In genomic region chr11:117822728-117823241, GRCm38 (mm10) we compare ENCODE assay signal across 11 mouse cellular contexts. TPM values are rescaled to one million over a fixed set of nuclear protein-coding genes. Genes with fewer than 3 reads are reported as not detected.
DNase-seq lines count a peak whose midpoint lies in the region; ATAC-seq lines count a peak whose summit lies in the region.
"Had no signal": no experiment of that assay in that cellular context is flagged by ENCODE, and none has a peak within 500 bp of the region (broad histone marks: within the 10 kb centered on the region; RNA-seq: fewer than 3 reads in every experiment).

No protein-coding gene starts in this region.

- H3K36me3 ChIP-seq in limb, embryonic 15.5 days, result peaks cover 39% of the 10 kb centered on the region

- H3K27ac ChIP-seq in limb, embryonic 15.5 days, result peak overlapping the region; percentile 48
- H3K27ac ChIP-seq: forebrain, embryonic 12.5 days; hindbrain, postnatal 0 days; neural tube, embryonic 12.5 days had no signal

- no peak overlapping the region for H3K4me2 ChIP-seq in limb, embryonic 15.5 days
- H3K4me2 ChIP-seq: neural tube, embryonic 12.5 days had no signal

- WGBS in limb, embryonic 15.5 days, result 50% methylated on average over 7 of the region's 7 CpGs

- no peaks in the 10 kb centered on the region for H3K27me3 ChIP-seq in limb, embryonic 15.5 days
- H3K27me3 ChIP-seq: forebrain, embryonic 12.5 days; neural tube, embryonic 12.5 days had no signal

- no peak overlapping the region for H3K4me3 ChIP-seq in limb, embryonic 15.5 days
- H3K4me3 ChIP-seq: forebrain, embryonic 12.5 days; neural tube, embryonic 12.5 days had no signal

- peak; percentile 51 for DNase-seq in gastrocnemius, postnatal 10 days
- no peak for DNase-seq in gastrocnemius, adult 8-10 months (ENCODE audit: low spot score in 2 of 2)
- peak; percentile 40 for DNase-seq in urinary bladder, postnatal 25 days (ENCODE audit: low spot score)
- DNase-seq in urinary bladder, adult 2 months (ENCODE audit: low spot score), result no peak
- DNase-seq in frontal cortex, postnatal 14 days (ENCODE audit: low spot score in 2 of 2), result no peak
- no peak for DNase-seq in right cerebral cortex, postnatal 25 days
- DNase-seq in spleen, adult 18-20 months, result no peak

- H3K9me3 ChIP-seq in limb, embryonic 15.5 days, result no peaks in the 10 kb centered on the region
- H3K9me3 ChIP-seq: forebrain, embryonic 12.5 days; neural tube, embryonic 12.5 days had no signal

- no peak for ATAC-seq in limb, embryonic 15.5 days (ENCODE audit: insufficient number of reproducible peaks, low FRiP score, low TSS enrichment, low read depth)
- ATAC-seq: hindbrain, postnatal 0 days had no signal

- peaks cover 59% of the 10 kb centered on the region for H3K4me1 ChIP-seq in limb, embryonic 15.5 days

- no peak overlapping the region for H3K9ac ChIP-seq in limb, embryonic 15.5 days
- H3K9ac ChIP-seq: forebrain, embryonic 12.5 days; neural tube, embryonic 12.5 days had no signal

RNA-seq across cellular contexts. Expression of gene Afmid, which starts 2.9 kb away (rescaled TPM):
- 1 to 10 TPM; 5.1 to 5.3 TPM for total RNA-seq in gastrocnemius, postnatal 10 days (2021)
- total RNA-seq in gastrocnemius, adult 8-10 months (2022), result 1 to 10 TPM; 2.0 to 4.6 (median 3.4) TPM
- 11.8 and 13.1 TPM in 2 replicates for polyA plus RNA-seq in urinary bladder, adult 2 months (2012; rRNA removed)
- polyA plus RNA-seq in limb, embryonic 15.5 days (2015; fragmentation: Nextera tagmentation; extraction: Ambion mirVana), result 4.6 and 4.9 TPM in 2 replicates

RNA-seq across cellular contexts. Expression of gene Tk1, which starts 3.1 kb away (rescaled TPM):
- 10 to 100 TPM; 14.3 to 20.5 TPM for total RNA-seq in gastrocnemius, postnatal 10 days (2021)
- total RNA-seq in gastrocnemius, adult 8-10 months (2022), result 1 to 10 TPM; 2.5 to 5.4 (median 4.1) TPM
- polyA plus RNA-seq in urinary bladder, adult 2 months (2012; rRNA removed), result 6.5 and 8.8 TPM in 2 replicates
- polyA plus RNA-seq in limb, embryonic 15.5 days (2015; fragmentation: Nextera tagmentation; extraction: Ambion mirVana), result 119 and 134 TPM in 2 replicates

RNA-seq across cellular contexts. Expression of gene Gm20708, which starts 13.3 kb away (rescaled TPM):
- 1 to 10 TPM; 1.2 to 3.3 TPM for total RNA-seq in gastrocnemius, postnatal 10 days (2021)
- total RNA-seq in gastrocnemius, adult 8-10 months (2022), result 1 to 10 TPM in 2 of 4 experiments, under 1 TPM in 1, not detected in 1; 0.46 to 1.2 (median 1.1) TPM
- 0.22 TPM in 1 of 2 replicates, not detected in the other for polyA plus RNA-seq in urinary bladder, adult 2 months (2012; rRNA removed)
- 0.50 and 0.71 TPM in 2 replicates for polyA plus RNA-seq in limb, embryonic 15.5 days (2015; fragmentation: Nextera tagmentation; extraction: Ambion mirVana)
- total RNA-seq: hindbrain, postnatal 0 days had no signal
- polyA plus RNA-seq: neural tube, embryonic 12.5 days had no signal

RNA-seq across cellular contexts. Expression of gene Syngr2, which starts 13.3 kb away (rescaled TPM):
- 10 to 100 TPM; 90.3 to 95.1 TPM for total RNA-seq in gastrocnemius, postnatal 10 days (2021)
- 100 to 1,000 TPM; 182 to 198 (median 184) TPM for total RNA-seq in gastrocnemius, adult 8-10 months (2022)
- 90.0 and 106 TPM in 2 replicates for polyA plus RNA-seq in urinary bladder, adult 2 months (2012; rRNA removed)
- polyA plus RNA-seq in limb, embryonic 15.5 days (2015; fragmentation: Nextera tagmentation; extraction: Ambion mirVana), result 74.0 and 85.6 TPM in 2 replicates

RNA-seq across cellular contexts. Expression of gene 6030468B19Rik, which starts 25.3 kb away (rescaled TPM):
- total RNA-seq in gastrocnemius, postnatal 10 days (2021), result not detected
- not detected for total RNA-seq in gastrocnemius, adult 8-10 months (2022)
- 0.06 TPM in 1 of 2 replicates, not detected in the other for polyA plus RNA-seq in urinary bladder, adult 2 months (2012; rRNA removed)
- polyA plus RNA-seq in limb, embryonic 15.5 days (2015; fragmentation: Nextera tagmentation; extraction: Ambion mirVana), result 0.55 TPM in 1 of 2 replicates, not detected in the other
- total RNA-seq: hindbrain, postnatal 0 days had no signal
- polyA plus RNA-seq: forebrain, embryonic 12.5 days; hindbrain, postnatal 0 days had no signal

Comparison
In these comparisons a context has a peak if more than half of its experiments do, and no peak if none do; other contexts are left out.
1. DNase-seq: peak in gastrocnemius, postnatal 10 days (single experiment) and urinary bladder, postnatal 25 days (single experiment); none in gastrocnemius, adult 8-10 months (0 of 2), urinary bladder, adult 2 months (single experiment), frontal cortex, postnatal 14 days (0 of 2), right cerebral cortex, postnatal 25 days (single experiment) and spleen, adult 18-20 months (0 of 2).